Mouse (Mus musculus) ES-Bruce4 (cell line): ENCODE results near the gene Mad2l1bp.

Experiments
- CTCF ChIP-seq: IDR thresholded peaks from one replicate; pipeline ENCODE4 v1.8.1; 2011; ENCODE audit warnings: low read depth, low read length
- EP300 ChIP-seq: IDR thresholded peaks from 2 replicates; pipeline ENCODE4 v1.6.1; 2011; ENCODE audit warnings: low read depth, low read length; ENCODE audit not compliant: insufficient read depth
- POLR2A ChIP-seq: IDR thresholded peaks from one replicate; pipeline ENCODE4 v1.8.1; 2011; ENCODE audit warnings: low read length; ENCODE audit not compliant: insufficient read depth

DNA sequence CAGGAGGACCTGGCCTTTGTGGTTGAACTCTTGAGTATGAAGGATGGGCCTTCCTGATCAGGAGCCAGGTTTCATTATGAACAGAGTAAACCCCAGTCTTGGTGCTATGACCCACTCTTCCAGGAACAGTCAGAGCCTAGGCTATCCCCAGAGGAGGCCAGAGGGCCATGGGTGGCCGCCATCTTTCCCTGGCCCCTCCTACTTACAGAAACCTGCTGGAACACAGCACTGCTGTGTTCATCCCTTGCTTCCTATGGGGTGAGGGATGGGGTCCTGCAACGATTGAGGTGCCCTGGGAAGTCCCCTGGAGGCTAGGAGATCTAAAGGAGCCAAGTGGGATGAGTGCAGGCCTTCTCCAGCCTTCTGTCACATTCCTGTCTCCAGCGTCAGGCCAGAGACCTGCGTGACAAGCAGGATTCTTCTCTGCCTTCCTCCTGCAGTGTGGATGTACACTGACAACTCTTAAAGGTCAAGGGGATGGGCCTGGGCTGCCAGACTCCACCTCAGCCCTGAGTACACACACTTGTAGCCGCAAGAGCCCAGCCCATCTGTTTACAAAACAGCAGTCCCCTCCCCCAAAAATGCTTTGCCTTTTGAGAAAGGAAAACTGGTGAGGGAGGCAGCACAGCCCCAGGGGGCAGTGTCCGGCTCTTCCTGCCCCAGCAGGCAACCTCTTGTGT, 25.4 kb downstream of the Mad2l1bp start:
- TF ChIP-seq POLR2A, result no peak
- no peak for TF ChIP-seq CTCF
- TF ChIP-seq EP300, result no peak
